Mouse (Mus musculus) layer of hippocampus, adult 2 months (tissue): ENCODE data around the gene Nmb. TPM values are rescaled to one million over a fixed set of nuclear protein-coding genes. Genes with fewer than 3 reads are reported as not detected.

ENCODE experiments used
- DNase-seq, 2 experiments: peaks; one replicate each; pipeline ENCODE4 v3.0.0; 2022; ENCODE audit warnings: low spot score in 2 of 2
- H3K27ac ChIP-seq: fragments of 200-600 bp; 2 replicates; pipeline ENCODE4 v1.8.1; 2022
- H3K4me3 ChIP-seq: fragments of 200-600 bp; 2 replicates; pipeline ENCODE4 v1.8.1; 2022; ENCODE audit warnings: mild to moderate bottlenecking
- CTCF ChIP-seq: fragments of 200-600 bp; conservative IDR thresholded peaks from 2 replicates; pipeline ENCODE4 v1.8.1; 2022; ENCODE audit warnings: antibody characterized with exemption, mild to moderate bottlenecking, moderate library complexity
- total RNA-seq, 2 experiments: library from RNA; stranded (reverse); gene quantifications; 2 replicates each; pipeline ENCODE4 v1.2.3; 2021

Gene Nmb
- total RNA-seq, 2 experiments from 2014 or later = 10.7 to 13.7 TPM

- TF ChIP-seq CTCF = no peak
- Histone ChIP-seq H3K27ac (no peak overlapping the region), H3K4me3 (no peak overlapping the region)
- DNase-seq = no peak
These were observed 14.8 kb upstream of the Nmb start for GRCm38 (mm10) chr7:80919647-80920008.

- TF ChIP-seq CTCF = no peak
- DNase-seq = no peak
- Histone ChIP-seq H3K27ac (no peak overlapping the region), H3K4me3 (no peak overlapping the region)
These were observed 14.2 kb upstream of the Nmb start for GRCm38 (mm10) chr7:80918982-80919646.

GRCm38 (mm10) chr7:80917916-80918465 lies 13.1 kb upstream of the Nmb start:
- Histone ChIP-seq H3K4me3 (no peak overlapping the region), H3K27ac (no peak overlapping the region)
- DNase-seq = no peak
- TF ChIP-seq CTCF = no peak

- peak overlapping the region; percentile 46 for H3K27ac ChIP-seq
- DNase-seq = no peak
- H3K4me3 ChIP-seq = no peak overlapping the region
- TF ChIP-seq CTCF = no peak
These were observed 7.6 kb upstream of the Nmb start for GRCm38 (mm10) chr7:80912496-80912895.

GRCm38 (mm10) chr7:80911053-80911452 lies 6.2 kb upstream of the Nmb start:
- Histone ChIP-seq H3K4me3 (no peak overlapping the region), H3K27ac (no peak overlapping the region)
- no peak for TF ChIP-seq CTCF
- no peak for DNase-seq

- Histone ChIP-seq H3K27ac (no peak overlapping the region), H3K4me3 (no peak overlapping the region)
- TF ChIP-seq CTCF = no peak
- no peak for DNase-seq
These were observed 1.1 kb downstream of the Nmb start for GRCm38 (mm10) chr7:80903625-80904422.

- H3K27ac ChIP-seq = peak overlapping the region; percentile 80
- no peak for TF ChIP-seq CTCF
- H3K4me3 ChIP-seq = peak overlapping the region; percentile 84
- DNase-seq = no peak
These were observed 3.2 kb downstream of the Nmb start for GRCm38 (mm10) chr7:80901541-80902274.

- no peak for TF ChIP-seq CTCF
These were observed 3.9 kb downstream of the Nmb start, which contains the start of gene Wdr73 for GRCm38 (mm10) chr7:80900944-80901501. Wdr73 (minus strand) TSS chr7:80901269.

GRCm38 (mm10) chr7:80897721-80898120 lies 7.2 kb downstream of the Nmb start:
- peak overlapping the region; percentile 53; the same call in 1 of the 2 replicates for H3K27ac ChIP-seq
- no peak for TF ChIP-seq CTCF
- DNase-seq = no peak
- no peak overlapping the region for H3K4me3 ChIP-seq

More at GRCm38 (mm10) chr7:80900944-80901501, 3.9 kb downstream of the Nmb start, which contains the start of gene Wdr73:
- peak within 1 kb of the TSS; percentile 80 for H3K27ac ChIP-seq
- peak; percentile 88 to 92 for DNase-seq
- H3K4me3 ChIP-seq = peak within 1 kb of the TSS; percentile 84

GRCm38 (mm10) chr7:80897134-80897533 lies 7.7 kb downstream of the Nmb start:
- TF ChIP-seq CTCF = no peak
- Histone ChIP-seq H3K4me3 (no peak overlapping the region), H3K27ac (peak overlapping the region; percentile 53; the same call in 1 of the 2 replicates)
- no peak for DNase-seq

GRCm38 (mm10) chr7:80894815-80895519 lies 9.9 kb downstream of the Nmb start:
- TF ChIP-seq CTCF = no peak
- Histone ChIP-seq H3K4me3 (no peak overlapping the region), H3K27ac (peak overlapping the region; percentile 73)
- DNase-seq = no peak

GRCm38 (mm10) chr7:80894196-80894595 lies 10.7 kb downstream of the Nmb start:
- Histone ChIP-seq H3K27ac (peak overlapping the region; percentile 73), H3K4me3 (no peak overlapping the region)
- TF ChIP-seq CTCF = no peak
- no peak for DNase-seq
